11 mouse cellular contexts compared by ENCODE assay signal in the genomic region with DNA sequence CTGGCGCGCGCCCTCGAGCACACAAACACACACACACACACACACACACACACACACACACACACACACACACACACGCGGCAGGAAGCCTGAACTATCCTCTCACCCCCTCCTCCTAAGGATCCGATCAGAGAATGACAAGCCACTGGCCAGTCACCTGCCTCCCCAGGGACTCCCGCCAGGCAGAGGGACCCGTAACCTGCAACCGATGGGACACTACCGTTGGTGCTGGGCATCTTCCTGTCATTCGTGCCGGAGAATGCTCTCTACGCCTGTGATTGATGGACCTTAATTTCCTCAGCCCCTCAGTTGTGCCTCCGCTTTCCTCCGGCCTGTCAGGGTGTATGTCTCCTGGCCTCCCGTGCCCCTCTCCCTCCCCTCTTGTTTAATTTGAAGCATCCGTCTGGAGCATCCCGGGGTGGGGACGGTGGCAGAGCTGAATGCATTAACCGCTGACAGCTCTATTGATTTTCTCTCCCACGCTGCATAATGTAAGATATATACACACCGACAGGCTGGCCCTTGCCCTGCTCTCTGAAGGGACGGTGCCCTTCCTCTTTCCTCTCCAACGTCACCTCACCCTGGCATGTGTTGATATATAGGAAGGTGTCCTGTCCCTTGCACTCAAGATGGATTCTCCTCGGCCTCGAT. TPM values are rescaled to one million over a fixed set of nuclear protein-coding genes. Genes with fewer than 3 reads are reported as not detected.
DNase-seq lines count a peak whose midpoint lies in the region; ATAC-seq and TF ChIP-seq lines count a peak whose summit lies in the region.
"Had no signal": no experiment of that assay in that cellular context is flagged by ENCODE, and none has a peak within 500 bp of the region (broad histone marks: within the 10 kb centered on the region; RNA-seq: fewer than 3 reads in every experiment).

No protein-coding gene starts in this region.

- H3K9me3 ChIP-seq in E14TG2a.4 (ENCODE audit: low read length): peaks cover 10% of the 10 kb centered on the region
- H3K9me3 ChIP-seq in forebrain, embryonic 16.5 days (ENCODE audit: control insufficient read depth, low read length): no peaks in the 10 kb centered on the region
- no peaks in the 10 kb centered on the region for H3K9me3 ChIP-seq in hindbrain, postnatal 0 days (ENCODE audit: low read length)
- H3K9me3 ChIP-seq: heart, embryonic 15.5 days; limb, embryonic 13.5 days; liver, embryonic 15.5 days had no signal

- WGBS in forebrain, embryonic 16.5 days: 57% methylated on average over 27 of the region's 27 CpGs
- 31% methylated on average over 27 of the region's 27 CpGs for WGBS in hindbrain, postnatal 0 days

- H3K36me3 ChIP-seq in E14TG2a.4 (ENCODE audit: insufficient read depth, low read length): no peaks in the 10 kb centered on the region
- H3K36me3 ChIP-seq in forebrain, embryonic 16.5 days (ENCODE audit: control insufficient read depth, insufficient read depth): no peaks in the 10 kb centered on the region
- no peaks in the 10 kb centered on the region for H3K36me3 ChIP-seq in hindbrain, postnatal 0 days (ENCODE audit: insufficient read depth, low read length)
- H3K36me3 ChIP-seq: heart, embryonic 15.5 days; limb, embryonic 13.5 days; liver, embryonic 15.5 days had no signal

- no peak overlapping the region for H3K4me2 ChIP-seq in forebrain, embryonic 16.5 days (ENCODE audit: low read length)
- H3K4me2 ChIP-seq in hindbrain, postnatal 0 days (ENCODE audit: low read depth, low read length): peak overlapping the region; percentile 8; the same call in 1 of the 2 replicates
- H3K4me2 ChIP-seq: heart, embryonic 15.5 days; limb, embryonic 13.5 days; liver, embryonic 15.5 days had no signal

- TF ChIP-seq CTCF in E14TG2a.4 (conservative IDR thresholded peaks at IDR 0.05; ENCODE audit: low read length): no peak
- no peak for TF ChIP-seq CTCF in hindbrain, postnatal 0 days (IDR thresholded peaks at IDR 0.05; ENCODE audit: low read depth)

- 0 out of 2 replicates have a peak, but pooled peaks have one; percentile 15 for ATAC-seq in forebrain, embryonic 16.5 days
- ATAC-seq in hindbrain, postnatal 0 days: peak; percentile 63

- H3K4me3 ChIP-seq in E14TG2a.4 (replicated peaks; ENCODE audit: low read length): peak overlapping the region; percentile 57; the same call in 1 of the 2 replicates
- H3K4me3 ChIP-seq in forebrain, embryonic 16.5 days (replicated peaks; ENCODE audit: low read length): no peak overlapping the region
- H3K4me3 ChIP-seq in hindbrain, postnatal 0 days (ENCODE audit: low read length): no peak overlapping the region
- H3K4me3 ChIP-seq: heart, embryonic 15.5 days; limb, embryonic 13.5 days; liver, embryonic 15.5 days had no signal

- H3K27me3 ChIP-seq in E14TG2a.4 (ENCODE audit: insufficient read depth, low read length): peaks cover 26% of the 10 kb centered on the region
- H3K27me3 ChIP-seq in forebrain, embryonic 16.5 days (replicated peaks; ENCODE audit: control insufficient read depth, insufficient read depth, low read length): peaks cover 9% of the 10 kb centered on the region; the same call in 1 of the 2 replicates
- H3K27me3 ChIP-seq in hindbrain, postnatal 0 days (ENCODE audit: insufficient read depth, low read length): no peaks in the 10 kb centered on the region

- peaks cover 34% of the 10 kb centered on the region for H3K4me1 ChIP-seq in E14TG2a.4 (replicated peaks; ENCODE audit: low read depth, low read length)
- peaks cover 5% of the 10 kb centered on the region for H3K4me1 ChIP-seq in forebrain, embryonic 16.5 days (replicated peaks; ENCODE audit: control insufficient read depth, insufficient read depth, low read length)
- H3K4me1 ChIP-seq in hindbrain, postnatal 0 days (ENCODE audit: insufficient read depth, low read length): no peaks in the 10 kb centered on the region
- H3K4me1 ChIP-seq: heart, embryonic 15.5 days; limb, embryonic 13.5 days had no signal

- DNase-seq in hindbrain, postnatal 0 days (ENCODE audit: low spot score): no peak
- peak; percentile 21 for DNase-seq in neural tube, embryonic 10.5 days (ENCODE audit: extremely low spot score, low spot score)
- DNase-seq in kidney, postnatal 4 days: no peak
- no peak for DNase-seq in adipocyte (ENCODE audit: low spot score)
- no peak for DNase-seq in right cerebral cortex, postnatal 25 days
- DNase-seq: right cerebral cortex, adult 18-20 months had no signal

- no peak overlapping the region for H3K27ac ChIP-seq in forebrain, embryonic 16.5 days (ENCODE audit: low read length)
- 0 out of 2 replicates have a peak overlapping the region, but pooled peaks have one; percentile 32 for H3K27ac ChIP-seq in hindbrain, postnatal 0 days
- H3K27ac ChIP-seq: heart, embryonic 15.5 days; limb, embryonic 13.5 days; liver, embryonic 15.5 days had no signal

- no peak overlapping the region for H3K9ac ChIP-seq in forebrain, embryonic 16.5 days (replicated peaks; ENCODE audit: low read depth, low read length)
- H3K9ac ChIP-seq in hindbrain, postnatal 0 days (replicated peaks; ENCODE audit: low read length): no peak overlapping the region
- H3K9ac ChIP-seq: heart, embryonic 15.5 days; limb, embryonic 13.5 days; liver, embryonic 15.5 days had no signal

RNA-seq across cellular contexts. Expression of gene Rpl38, which starts 11.2 kb away (rescaled TPM):
- 637 and 697 TPM in 2 replicates for polyA plus RNA-seq in forebrain, embryonic 16.5 days (2015; fragmentation: Nextera tagmentation; extraction: Ambion mirVana)
- total RNA-seq in hindbrain, postnatal 0 days (2014; rRNA removed): 577 and 578 TPM in 2 replicates
- 954 and 958 TPM in 2 replicates for polyA plus RNA-seq in hindbrain, postnatal 0 days (2015; fragmentation: Nextera tagmentation; extraction: Ambion mirVana)

RNA-seq across cellular contexts. Expression of gene Ttyh2, which starts 18.1 kb away (rescaled TPM):
- 25.1 and 27.5 TPM in 2 replicates for polyA plus RNA-seq in forebrain, embryonic 16.5 days (2015; fragmentation: Nextera tagmentation; extraction: Ambion mirVana)
- total RNA-seq in hindbrain, postnatal 0 days (2014; rRNA removed): 75.8 and 80.4 TPM in 2 replicates
- 38.6 and 40.3 TPM in 2 replicates for polyA plus RNA-seq in hindbrain, postnatal 0 days (2015; fragmentation: Nextera tagmentation; extraction: Ambion mirVana)
